Mouse (Mus musculus) heart, embryonic 16.5 days (tissue): ENCODE measurements around the gene Ndc1. TPM values are rescaled to one million over a fixed set of nuclear protein-coding genes. Genes with fewer than 3 reads are reported as not detected.

ENCODE experiments used
- ATAC-seq: fragments of 200-750 bp; cut with Nextera tagmentation; replicated peaks from 2 replicates; pipeline ENCODE4 v1.8.0; 2017; ENCODE audit warnings: moderate number of reproducible peaks; ENCODE audit not compliant: insufficient read depth, low FRiP score; ENCODE audit errors: extremely low read depth
- H3K27ac ChIP-seq: fragments of 300-500 bp; sonication (generic); 2 replicates; pipeline ENCODE4 v1.5.1; 2014; ENCODE audit warnings: mild to moderate bottlenecking, low read length, control low read depth, moderate library complexity
- H3K27me3 ChIP-seq: fragments of 300-500 bp; sonication (generic); 2 replicates; pipeline ENCODE4 v1.6.1; 2014; ENCODE audit warnings: low read length, mixed read lengths; ENCODE audit not compliant: control insufficient read depth, insufficient read depth
- H3K36me3 ChIP-seq: fragments of 300-500 bp; sonication (generic); 2 replicates; pipeline ENCODE4 v1.6.1; 2014; ENCODE audit not compliant: control insufficient read depth, insufficient read depth
- H3K4me1 ChIP-seq: fragments of 300-500 bp; sonication (generic); 2 replicates; pipeline ENCODE4 v1.6.1; 2014; ENCODE audit warnings: low read length, mixed read lengths; ENCODE audit not compliant: control insufficient read depth, insufficient read depth
- H3K4me2 ChIP-seq: fragments of 300-500 bp; sonication (generic); 2 replicates; pipeline ENCODE4 v1.6.1; 2014; ENCODE audit warnings: low read depth, mild to moderate bottlenecking, control low read depth, low read length
- H3K4me3 ChIP-seq: fragments of 300-500 bp; sonication (generic); 2 replicates; pipeline ENCODE4 v1.5.1; 2014; ENCODE audit warnings: mild to moderate bottlenecking, control low read depth, low read length
- H3K9ac ChIP-seq: fragments of 300-500 bp; sonication (generic); 2 replicates; pipeline ENCODE4 v1.6.1; 2014; ENCODE audit warnings: low read length, control low read depth
- H3K9me3 ChIP-seq: fragments of 300-500 bp; sonication (generic); replicated peaks from 2 replicates; pipeline ENCODE4 v1.6.1; 2016; ENCODE audit warnings: low read length; ENCODE audit not compliant: control insufficient read depth
- WGBS: fragments of 180-500 bp; shearing (Covaris S2); extraction: QIAGEN DNeasy Blood & Tissue Kit; methylation state at CpG from one replicate; pipeline ENCODE4 v1.1.7; 2014; 5-methylcytosine and 5-hydroxymethylcytosine counted together
- microRNA-seq: library from miRNA; unstranded; fragments of <30 nt; microRNA quantifications from one replicate; pipeline ENCODE4, GENCODE M21; 2017
- polyA plus RNA-seq: library from polyadenylated mRNA; unstranded; fragments of >200 nt; fragmentation: Nextera tagmentation; extraction: Ambion mirVana; gene quantifications from 2 replicates; pipeline ENCODE4 v1.2.1, GENCODE M21; 2015

Gene Ndc1
- polyA plus RNA-seq, 1 experiment from 2014 or later, result 23.4 TPM

GRCm38 (mm10) chr4:107459461-107459860 is 91.9 kb downstream of the Ndc1 start:
- H3K27ac ChIP-seq, result no peak overlapping the region
- no peaks in the 10 kb centered on the region for H3K36me3 ChIP-seq
- peaks cover 2% of the 10 kb centered on the region; the same call in 1 of the 2 replicates for H3K27me3 ChIP-seq
- H3K4me1 ChIP-seq, result no peaks in the 10 kb centered on the region
- H3K9me3 ChIP-seq, result no peaks in the 10 kb centered on the region
- H3K9ac ChIP-seq, result no peak overlapping the region
- WGBS, result 71% methylated on average over 2 of the region's 2 CpGs
- H3K4me2 ChIP-seq, result no peak overlapping the region
- no peak overlapping the region for H3K4me3 ChIP-seq
- no peak for ATAC-seq

GRCm38 (mm10) chr4:107460468-107460867 is 92.9 kb downstream of the Ndc1 start:
- no peak overlapping the region for H3K4me3 ChIP-seq
- H3K27ac ChIP-seq, result no peak overlapping the region
- no peaks in the 10 kb centered on the region for H3K9me3 ChIP-seq
- ATAC-seq, result no peak
- no peak overlapping the region for H3K9ac ChIP-seq
- no peaks in the 10 kb centered on the region for H3K4me1 ChIP-seq
- H3K4me2 ChIP-seq, result no peak overlapping the region
- WGBS, result 85% methylated on average over 11 of the region's 11 CpGs
- H3K36me3 ChIP-seq, result no peaks in the 10 kb centered on the region
- peaks cover 2% of the 10 kb centered on the region; the same call in 1 of the 2 replicates for H3K27me3 ChIP-seq

Small RNA genes within 50 kb of the gene (microRNA-seq; reads per million reads assigned to microRNA genes)
- not detected for gene Gm24804

Other genes with a start within 250 kb of the Ndc1 start
- 338 TPM in 2 replicates for gene Tmem59, start 189.4 kb upstream of the Ndc1 start, polyA plus RNA-seq
- gene Tceanc2, start 188.7 kb upstream of the Ndc1 start, polyA plus RNA-seq, result 8.5 and 13.5 TPM in 2 replicates
- not detected in 2 replicates for gene Ldlrad1, start 158.6 kb upstream of the Ndc1 start, polyA plus RNA-seq
- 40.5 and 48.3 TPM in 2 replicates for gene Lrrc42, start 114.3 kb upstream of the Ndc1 start, polyA plus RNA-seq
- 29.1 and 34.0 TPM in 2 replicates for gene Hspb11, start 114.2 kb upstream of the Ndc1 start, polyA plus RNA-seq
- gene Dio1, start 60.6 kb upstream of the Ndc1 start, polyA plus RNA-seq, result 0.35 and 0.91 TPM in 2 replicates
- gene Yipf1, start 53.4 kb upstream of the Ndc1 start, polyA plus RNA-seq, result 45.1 and 45.6 TPM in 2 replicates
- 0.16 and 0.47 TPM in 2 replicates for gene Glis1, start 66.8 kb downstream of the Ndc1 start, polyA plus RNA-seq